Mouse (Mus musculus) mouse embryonic stem cell (cell line): Measurements from ENCODE around the gene Atxn2l.
"Not testable (repeated sequence)": the region's sequence is repeated elsewhere in the genome, so short reads cannot be mapped to it uniquely, and the experiment has no call there.

Experiments used
- in situ Hi-C, 2 experiments: fragments of 300-500 bp; cut with MboI; formaldehyde crosslinking; loops; 1 replicate in 1 of 2; 3 replicates in 1 of 2; pipeline ENCODE4 v1.14.3; 2019 to 2020; ENCODE audit warnings: low sequenced_read_pairs in 2 of 2, low pct_unique_long_range_greater_than_20kb in 1 of 2, mixed read lengths in 1 of 2; ENCODE audit not compliant: unreplicated experiment in 1 of 2

The Atxn2l gene

DNA sequence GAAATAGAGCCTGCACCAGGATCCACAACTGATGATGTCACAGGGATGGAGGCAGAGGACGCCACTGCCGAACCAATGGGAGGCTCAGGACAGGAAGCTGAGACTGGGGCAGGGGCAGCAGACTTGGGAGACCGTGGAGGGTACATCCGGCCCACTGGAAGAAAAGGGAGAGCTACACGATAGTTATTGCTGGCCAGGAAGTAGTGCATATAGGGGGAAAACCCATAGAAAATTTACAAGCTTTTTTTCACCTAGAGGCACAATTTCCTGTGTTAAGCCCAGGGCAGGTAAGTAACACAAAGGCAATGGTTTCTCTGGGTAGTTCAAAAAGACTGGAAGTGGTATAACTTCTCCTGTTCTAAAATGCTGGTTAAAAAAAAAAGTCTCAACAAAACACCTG lies 6.8 kb downstream of the Atxn2l start:
- in situ Hi-C loops: loop anchor here (5.0 kb wide), 2 partner anchors 51 to 61 kb away; no protein-coding TSS in a partner anchor

DNA sequence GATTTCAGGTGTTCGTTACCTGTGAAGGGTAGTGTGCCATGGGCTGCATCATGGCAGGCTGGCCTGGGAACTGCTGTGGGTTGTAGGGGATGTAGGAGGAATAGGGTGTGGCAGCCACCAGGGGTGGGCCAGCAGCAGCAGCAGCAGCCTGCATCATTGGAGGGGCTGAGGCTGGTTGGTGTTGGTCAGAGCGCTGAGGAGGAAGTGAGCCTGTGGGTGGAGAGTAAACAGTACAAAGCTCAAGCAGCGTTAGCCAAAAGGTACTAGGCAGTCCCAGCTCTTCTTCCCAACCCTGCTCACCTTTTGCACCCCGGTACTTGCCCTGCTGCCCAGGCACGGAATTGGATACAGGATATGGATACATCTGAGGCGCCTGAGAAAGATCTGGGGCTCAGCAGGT lies 9.1 kb downstream of the Atxn2l start:
- in situ Hi-C loops: no loop called here

DNA sequence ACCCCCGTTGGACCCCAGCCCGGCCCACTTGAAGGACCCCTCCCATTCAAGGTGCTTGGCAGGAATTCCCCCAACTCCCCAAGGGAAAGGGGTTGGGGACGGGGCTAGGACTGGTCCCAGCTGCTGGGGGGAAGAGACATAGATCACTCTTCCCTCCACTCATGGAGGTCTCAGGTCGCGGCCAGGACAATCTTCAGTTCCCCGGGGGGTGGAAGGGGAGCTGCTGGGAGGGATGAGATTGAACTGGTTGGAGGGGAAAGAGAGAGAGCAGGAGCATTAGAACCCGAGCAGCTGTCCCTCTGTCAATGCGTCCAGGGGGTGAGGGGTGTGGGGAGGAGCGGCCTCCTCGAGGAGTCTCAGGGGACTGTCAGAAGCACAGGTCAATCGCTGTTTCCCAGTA lies 11.3 kb downstream of the Atxn2l start:
- in situ Hi-C loops: no loop called here

DNA sequence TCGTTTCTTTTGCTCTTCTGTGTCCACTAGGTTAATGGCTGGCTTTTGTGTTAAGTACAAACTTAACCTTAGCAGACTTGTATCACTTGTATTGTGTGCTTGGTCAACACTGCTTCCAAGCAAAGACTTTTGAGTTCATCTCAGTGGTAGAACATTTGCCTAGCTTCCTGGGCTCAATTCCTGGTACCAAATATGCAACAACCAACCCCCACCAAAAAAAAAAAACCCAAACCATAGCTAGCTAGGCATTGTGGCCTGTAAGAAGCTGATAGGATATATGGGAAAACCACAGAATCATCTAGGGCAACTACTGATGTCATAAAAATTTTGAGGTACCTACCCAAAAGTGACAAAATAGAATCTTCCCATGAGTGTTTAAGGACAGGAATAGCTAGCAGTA lies 12.2 kb downstream of the Atxn2l start:
- in situ Hi-C loops: no loop called here

DNA sequence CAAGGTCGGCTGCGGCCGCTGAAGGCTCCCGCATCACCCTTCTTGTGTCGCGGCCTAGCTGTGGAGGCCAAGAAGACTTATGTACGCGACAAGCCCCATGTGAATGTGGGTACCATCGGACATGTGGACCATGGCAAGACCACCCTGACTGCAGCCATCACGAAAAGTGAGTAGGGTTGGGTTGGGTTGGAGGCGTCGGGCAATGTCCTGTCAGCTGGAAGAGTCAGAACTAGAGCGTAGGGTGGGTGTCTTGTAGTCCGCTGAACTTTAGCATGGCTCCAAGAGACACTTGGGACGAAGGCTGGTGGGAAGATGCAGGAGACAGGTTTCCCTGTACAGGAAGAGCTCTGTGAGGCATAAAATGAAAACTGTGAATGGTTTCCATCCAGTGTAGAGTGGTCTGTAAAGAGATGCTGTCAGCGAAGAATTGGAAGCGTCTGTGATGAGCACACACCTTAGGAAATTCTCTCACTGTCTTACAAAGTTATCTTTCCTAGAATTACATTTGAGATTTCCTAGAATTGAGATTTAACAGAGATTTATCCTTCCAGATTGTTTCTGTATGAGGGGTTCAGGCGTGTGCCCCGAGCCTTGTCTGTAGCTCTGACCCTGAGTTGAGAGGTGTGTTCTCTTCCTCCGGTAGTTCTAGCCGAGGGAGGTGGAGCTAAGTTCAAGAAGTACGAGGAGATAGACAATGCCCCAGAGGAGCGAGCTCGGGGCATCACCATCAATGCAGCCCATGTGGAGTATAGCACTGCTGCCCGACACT lies 15.4 kb downstream of the Atxn2l start:
- in situ Hi-C loops: not testable (repeated sequence)

DNA sequence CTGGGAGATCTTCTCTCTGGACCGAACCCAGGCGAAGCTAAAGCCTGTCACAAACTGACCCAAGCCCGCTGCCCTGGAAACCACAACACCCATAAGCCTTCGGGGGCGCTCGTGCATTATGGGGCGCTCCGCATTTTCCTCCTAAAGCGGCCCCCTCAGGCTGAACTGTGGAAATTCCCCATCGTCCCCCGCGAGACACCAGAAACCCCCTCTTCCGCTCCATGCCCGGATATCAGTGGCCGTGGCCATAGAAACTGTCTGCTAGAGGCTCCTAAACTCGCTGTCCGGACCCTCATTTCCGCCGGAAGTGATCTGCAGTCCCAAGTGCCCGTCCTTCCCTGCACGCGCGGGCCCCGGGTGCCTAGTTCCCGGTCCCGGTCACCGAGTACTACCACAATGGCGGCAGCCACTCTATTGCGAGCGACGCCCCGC lies 16.2 kb downstream of the Atxn2l start, which contains the start of gene Tufm:
Gene Tufm (plus strand): TSS at position 310 of the 432 bp plus-strand sequence.
- in situ Hi-C loops: no loop called here

DNA sequence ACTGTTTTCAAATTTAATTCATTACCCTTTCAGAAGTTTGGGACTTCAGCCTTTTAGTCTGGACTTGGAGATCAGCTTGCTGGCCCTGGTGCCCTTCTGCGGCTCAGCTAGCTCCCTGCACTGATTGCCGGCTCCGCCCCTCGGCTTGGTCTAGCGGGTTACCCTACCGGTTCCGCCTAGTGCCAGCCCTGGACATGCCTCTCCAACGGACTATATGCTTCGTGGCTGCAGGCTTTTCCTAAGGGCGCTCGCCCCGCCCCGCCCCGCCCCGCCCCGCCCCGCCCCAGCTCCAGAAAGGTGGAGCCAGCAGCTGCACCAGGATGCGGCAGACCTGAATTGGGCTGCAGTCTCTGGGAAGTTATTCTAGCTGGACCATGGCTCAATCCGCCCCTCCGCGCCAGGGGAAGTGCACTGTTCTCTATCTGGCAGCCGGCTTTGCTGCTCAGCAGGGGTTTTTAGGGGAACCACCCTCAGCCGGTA lies 20.8 kb downstream of the Atxn2l start:
- in situ Hi-C loops: loop anchor here in 1 of 2 experiments (5.0 kb wide), 1 partner anchor 45 kb away; no protein-coding TSS in a partner anchor

DNA sequence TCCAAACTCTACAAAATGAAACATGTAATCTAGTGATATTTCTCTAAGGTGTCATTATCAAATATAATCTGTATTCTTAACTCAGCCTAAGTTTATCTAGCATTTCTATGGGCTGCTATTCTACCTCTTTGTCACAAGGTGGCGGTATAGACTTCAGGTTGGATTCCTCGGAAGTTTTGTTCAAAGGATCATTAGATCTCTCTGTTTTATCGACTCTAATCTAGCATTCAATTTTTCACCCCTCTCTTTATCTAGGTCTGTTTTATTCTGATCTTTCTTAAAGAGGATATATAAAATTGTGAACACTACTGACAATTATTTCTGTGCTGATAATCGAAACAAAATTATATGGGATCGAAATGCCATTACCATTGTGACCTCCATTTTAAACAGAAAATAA lies 21.5 kb downstream of the Atxn2l start:
- in situ Hi-C loops: loop anchor here in 1 of 2 experiments (5.0 kb wide), 1 partner anchor 46 kb away; no protein-coding TSS in a partner anchor

DNA sequence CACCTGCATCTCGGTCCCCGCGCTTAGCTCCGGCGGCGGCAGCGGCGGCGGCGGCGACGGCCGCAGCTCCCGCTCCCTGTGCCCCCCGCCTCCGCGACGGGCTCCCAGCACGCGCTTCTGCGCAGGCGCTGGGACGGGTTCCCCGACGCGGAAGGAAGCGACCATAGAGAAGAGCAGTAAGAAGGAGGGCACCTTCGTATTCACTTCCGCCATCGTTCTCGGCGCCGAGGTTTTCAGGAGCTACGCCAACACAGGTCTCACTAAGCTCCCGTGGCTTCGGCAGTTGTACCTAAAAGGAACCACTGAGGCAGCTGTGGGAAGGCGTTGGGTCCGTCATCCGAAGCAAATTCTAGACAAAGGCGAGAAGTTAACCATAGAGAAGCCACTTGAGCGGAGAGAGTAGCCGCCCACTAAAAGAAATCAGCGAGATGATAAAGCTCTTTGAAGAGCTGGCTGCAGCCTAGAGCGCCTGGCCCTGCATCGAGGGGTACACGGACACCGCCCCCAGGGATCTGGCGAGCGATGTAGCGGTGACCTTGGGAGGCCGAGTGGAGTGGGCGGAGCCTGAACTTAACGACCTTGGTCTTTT lies 28.1 kb downstream of the Atxn2l start, which contains the start of gene Sh2b1:
Gene Sh2b1 (minus strand): TSS at position 432 of the 589 bp plus-strand sequence.
- in situ Hi-C loops: no loop called here

DNA sequence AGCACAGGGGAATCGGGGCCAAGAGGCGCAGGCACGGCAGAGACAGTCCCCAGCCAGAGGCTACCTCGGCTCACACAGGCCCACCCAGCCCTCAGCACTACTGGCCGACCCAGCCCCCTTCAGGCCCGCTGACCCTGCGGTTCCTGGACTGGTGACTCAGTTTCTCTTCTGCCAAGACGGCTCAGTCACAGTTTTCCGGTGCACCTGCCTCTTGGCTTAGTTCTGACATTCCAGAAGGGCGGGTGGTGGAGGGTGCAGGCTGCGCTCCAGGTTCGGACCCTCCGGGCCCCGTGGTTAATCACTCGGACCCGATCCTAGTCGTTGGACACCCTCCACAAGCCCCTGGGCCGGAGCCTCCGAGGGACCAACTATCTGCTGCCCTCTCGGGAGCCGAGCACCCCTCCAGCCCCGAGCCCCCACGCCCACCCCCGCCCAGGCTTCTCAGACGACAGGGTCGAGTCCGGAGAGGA lies 28.7 kb downstream of the Atxn2l start:
- in situ Hi-C loops: no loop called here

DNA sequence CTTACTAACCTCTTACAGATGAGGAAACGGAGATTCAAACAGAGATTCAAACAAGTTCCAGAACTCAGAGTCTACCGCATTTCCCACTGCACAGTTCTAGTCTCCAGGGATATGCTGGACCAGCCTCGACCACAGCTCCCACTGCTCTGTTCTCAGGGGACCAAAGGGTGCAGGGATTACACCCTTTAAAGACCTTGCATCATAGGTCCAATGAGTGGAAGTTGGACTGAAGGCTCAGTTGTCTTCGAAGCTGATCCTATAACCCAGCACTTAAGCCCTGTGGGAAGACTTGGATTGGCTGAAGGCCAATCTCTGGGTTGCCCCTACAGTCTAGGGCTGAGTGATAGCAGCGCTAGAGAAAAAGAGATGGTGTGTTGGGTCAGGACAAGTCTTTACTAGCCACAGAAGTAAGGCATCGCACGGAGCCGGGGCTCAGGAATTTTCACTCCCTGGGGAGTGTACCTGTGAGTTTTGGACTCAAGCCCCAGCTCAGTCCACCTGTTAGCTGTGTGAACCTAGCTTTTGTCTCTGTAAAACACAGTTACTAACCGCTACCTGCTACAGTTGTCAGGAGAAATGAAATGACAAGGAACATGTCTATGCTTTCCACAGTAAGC lies 29.7 kb downstream of the Atxn2l start:
- in situ Hi-C loops: no loop called here

DNA sequence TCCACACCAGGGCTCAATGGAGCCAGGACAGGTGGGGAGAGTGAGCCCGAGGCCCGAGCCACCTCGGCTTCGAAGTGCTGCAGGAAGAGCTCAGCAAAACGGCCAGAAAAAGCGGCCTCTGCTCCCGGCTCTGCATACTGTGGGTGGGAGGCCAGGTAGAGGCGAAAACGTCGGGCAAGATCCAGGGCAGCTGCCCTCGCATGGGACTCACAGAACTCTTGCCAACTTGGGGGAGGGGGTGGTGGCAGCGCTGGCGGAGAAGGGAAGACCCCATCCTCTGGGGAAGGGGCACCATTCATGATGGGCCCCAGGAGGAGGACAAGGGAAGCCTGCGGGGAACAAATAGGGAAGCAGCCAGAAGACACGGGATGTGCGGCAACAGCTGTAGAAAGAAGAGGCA lies 30.5 kb downstream of the Atxn2l start:
- in situ Hi-C loops: no loop called here

DNA sequence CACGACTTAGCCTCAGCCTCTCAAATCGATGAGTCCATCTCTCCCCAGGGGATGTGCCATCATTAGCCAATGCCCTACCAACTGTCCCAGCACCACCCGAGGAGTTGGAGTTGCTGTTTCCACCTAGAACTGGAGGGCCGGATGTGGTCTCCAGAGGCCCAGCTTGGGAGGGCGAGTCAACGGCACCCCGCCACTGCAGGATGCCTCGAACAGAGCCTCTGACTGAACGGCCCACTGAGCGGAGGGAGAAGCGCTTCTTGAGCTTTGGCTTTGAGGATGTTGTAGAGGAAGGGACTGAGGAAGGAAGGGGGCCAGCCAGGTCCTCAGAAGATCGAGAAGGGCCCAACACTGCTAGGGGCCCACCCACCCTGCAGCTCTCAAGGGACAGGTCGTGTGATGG lies 30.9 kb downstream of the Atxn2l start:
- in situ Hi-C loops: no loop called here

DNA sequence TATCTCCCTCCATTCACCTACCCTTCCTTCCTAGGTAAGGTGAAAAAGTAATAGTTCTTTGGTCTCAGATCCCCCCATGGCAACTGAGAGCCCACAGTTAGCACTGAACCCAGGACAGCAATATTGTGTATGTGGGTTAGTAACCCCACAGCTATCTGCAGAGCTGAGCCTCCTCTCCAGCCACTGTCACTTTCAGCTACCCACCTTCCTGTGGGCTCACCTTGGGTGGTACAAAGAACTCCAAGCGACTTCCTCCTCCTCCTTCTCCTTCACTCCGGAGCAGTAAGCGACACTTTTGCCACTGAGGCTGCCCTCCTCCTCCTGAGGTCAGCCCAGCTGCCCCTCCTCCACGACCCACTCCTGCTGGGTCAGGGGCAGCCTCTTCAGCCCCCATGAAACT lies 31.4 kb downstream of the Atxn2l start:
- in situ Hi-C loops: no loop called here

DNA sequence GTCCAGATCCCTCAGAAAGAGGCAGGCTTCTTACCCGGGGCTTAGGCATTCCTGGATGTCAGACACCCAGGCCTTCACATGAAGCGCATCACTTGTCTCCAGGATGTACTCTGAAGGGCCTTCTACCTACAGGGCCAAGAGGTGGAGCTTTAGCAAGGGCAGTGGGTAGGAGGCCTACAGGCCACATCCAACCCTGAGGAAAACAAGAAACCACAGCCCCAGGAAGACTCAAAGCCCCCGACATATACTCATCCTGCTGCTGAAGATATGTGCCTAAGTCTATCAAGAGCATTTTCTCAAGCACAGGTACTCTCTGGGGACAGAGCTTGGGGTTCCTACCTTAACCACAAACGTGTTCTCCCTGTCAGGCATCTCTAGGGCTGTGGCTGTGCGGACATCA lies 31.9 kb downstream of the Atxn2l start:
- in situ Hi-C loops: no loop called here

DNA sequence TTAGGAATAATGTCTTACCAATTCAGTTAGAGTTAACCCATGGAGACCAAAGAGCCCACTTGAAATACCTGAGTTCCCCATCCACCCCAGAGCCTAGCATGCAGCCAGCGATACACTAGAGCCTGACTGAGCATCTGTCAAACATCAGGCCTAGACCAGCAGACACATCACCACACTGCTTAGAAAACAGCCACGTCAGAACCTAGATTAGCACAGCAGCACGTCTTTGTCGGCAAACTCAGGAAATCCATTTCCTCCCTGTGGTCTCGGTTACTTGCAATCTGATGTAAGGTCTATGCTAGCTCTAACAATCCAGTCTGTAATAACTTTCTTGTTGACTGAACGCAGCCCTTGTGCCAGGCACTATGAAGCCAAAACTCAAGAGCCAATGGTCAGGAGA lies 33.2 kb downstream of the Atxn2l start:
- in situ Hi-C loops: no loop called here

DNA sequence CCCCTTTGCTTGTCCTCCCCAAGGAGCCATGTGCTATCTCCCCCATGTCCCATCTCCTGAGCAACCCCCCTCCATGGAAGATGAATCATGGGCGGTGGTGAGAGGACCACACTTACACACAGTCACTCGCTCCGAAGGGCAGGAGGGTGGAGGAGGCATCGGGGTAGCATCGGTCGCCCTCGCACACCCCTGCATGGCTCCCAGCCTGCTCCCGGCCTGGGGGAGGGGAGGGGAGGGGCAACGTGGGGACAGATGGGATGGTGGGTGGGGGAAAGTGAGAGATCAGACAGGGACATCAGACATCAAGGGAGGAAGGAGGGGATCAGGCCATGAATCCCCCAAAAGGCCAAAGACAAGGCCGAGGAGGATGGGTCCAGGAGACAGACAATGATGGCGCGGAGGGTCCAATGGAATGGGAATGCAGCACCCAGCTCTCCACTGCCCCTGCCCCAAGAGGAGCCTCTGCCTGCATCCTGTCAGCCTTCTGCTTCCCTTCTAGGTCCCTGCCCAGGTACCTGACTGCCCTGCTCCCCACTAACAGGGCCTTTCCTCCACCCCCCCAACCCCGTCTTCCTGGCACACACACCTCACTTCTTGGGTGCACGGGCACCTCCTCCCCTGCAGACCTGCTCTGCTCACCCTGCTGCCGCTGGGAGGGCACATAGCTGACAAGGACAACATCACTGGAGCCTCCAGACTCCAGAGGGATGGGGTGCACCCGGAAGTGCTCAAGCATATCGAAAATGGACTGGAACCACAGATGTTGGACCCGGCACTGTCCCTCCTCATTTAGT lies 35.2 kb downstream of the Atxn2l start:
- in situ Hi-C loops: no loop called here

DNA sequence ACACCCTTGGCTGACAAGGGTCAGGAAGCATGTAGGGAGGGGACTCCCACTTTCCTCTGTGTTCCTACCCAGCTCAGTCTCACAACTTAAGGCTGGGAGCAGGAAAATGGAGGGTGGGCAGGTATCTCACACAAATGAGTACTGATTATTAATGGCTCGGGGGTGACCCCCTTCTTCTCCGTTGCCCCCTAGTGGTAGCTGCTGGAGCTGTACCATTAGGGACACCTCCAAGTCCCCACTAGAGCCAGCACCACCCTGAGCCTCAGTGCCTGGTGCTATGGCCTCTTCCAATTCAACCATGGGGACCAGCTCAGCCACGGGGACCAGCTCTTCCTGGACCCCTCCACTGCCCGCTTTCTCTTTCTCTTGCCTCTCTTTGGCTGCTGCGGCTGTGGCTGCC lies 36.0 kb downstream of the Atxn2l start:
- in situ Hi-C loops: no loop called here
